Mouse (Mus musculus): ENCODE data around the gene Slc12a1. TPM values are rescaled to one million over a fixed set of nuclear protein-coding genes. Genes with fewer than 3 reads are reported as not detected.

The Slc12a1 gene
- polyA plus RNA-seq, 1 experiment, result 0.01 TPM

- TF ChIP-seq TCF12 (IDR thresholded peaks at IDR 0.05; ENCODE audit: insufficient read depth, poor library complexity, severe bottlenecking) (no peak), POLR2AphosphoS2 (IDR thresholded peaks at IDR 0.05; ENCODE audit: insufficient read length, low read depth) (no peak), USF1 (IDR thresholded peaks at IDR 0.05; ENCODE audit: low read depth) (no peak), CEBPB (IDR thresholded peaks at IDR 0.05; ENCODE audit: insufficient read depth, poor library complexity, severe bottlenecking) (no peak), MYOD1 (IDR thresholded peaks at IDR 0.05; ENCODE audit: control insufficient read depth in 1 of 3, insufficient read length in 2 of 3, low read depth in 2 of 3) (no peak), E2F4 (IDR thresholded peaks at IDR 0.05; ENCODE audit: insufficient read depth) (no peak), TCF3 (IDR thresholded peaks at IDR 0.05; ENCODE audit: insufficient read length, low read depth) (no peak), MYOG (IDR thresholded peaks at IDR 0.05; ENCODE audit: control insufficient read depth in 1 of 3, insufficient read depth in 1 of 3, insufficient read length in 2 of 3, low read depth in 2 of 3) (no peak), SRF (IDR thresholded peaks at IDR 0.05; ENCODE audit: control insufficient read depth, insufficient read length, low read depth) (no peak), MAX (IDR thresholded peaks at IDR 0.05; ENCODE audit: low read depth) (no peak), REST (IDR thresholded peaks at IDR 0.05; ENCODE audit: insufficient read depth, insufficient read length) (no peak)
- H3K79me2 ChIP-seq (ENCODE audit: control insufficient read depth, insufficient read depth), result no peaks in the 10 kb centered on the region
Measured at GRCm38 (mm10) chr2:125155504-125155903, 3.2 kb downstream of the Slc12a1 start.

GRCm38 (mm10) chr2:125162012-125162470 is 9.7 kb downstream of the Slc12a1 start:
- Histone ChIP-seq H3K79me2 (ENCODE audit: control insufficient read depth, insufficient read depth) (no peaks in the 10 kb centered on the region), H3K27me3 (ENCODE audit: control insufficient read depth, insufficient read depth, insufficient read length) (no peaks in the 10 kb centered on the region), H3ac (ENCODE audit: control insufficient read depth, insufficient read length) (no peak overlapping the region), H3K4me3 (no peak overlapping the region), H3K4me2 (ENCODE audit: low read depth) (no peak overlapping the region), H3K36me3 (ENCODE audit: control insufficient read depth, insufficient read depth) (no peaks in the 10 kb centered on the region)
- TF ChIP-seq TCF3 (IDR thresholded peaks at IDR 0.05; ENCODE audit: insufficient read length, low read depth) (no peak), USF1 (IDR thresholded peaks at IDR 0.05; ENCODE audit: low read depth) (no peak), MYOG (IDR thresholded peaks at IDR 0.05; ENCODE audit: control insufficient read depth in 1 of 3, insufficient read depth in 1 of 3, insufficient read length in 2 of 3, low read depth in 2 of 3) (no peak)

More at GRCm38 (mm10) chr2:125155504-125155903, 3.2 kb downstream of the Slc12a1 start:
- Histone ChIP-seq H3K4me2 (ENCODE audit: low read depth) (no peak overlapping the region), H3K36me3 (ENCODE audit: control insufficient read depth, insufficient read depth) (no peaks in the 10 kb centered on the region), H3ac (ENCODE audit: control insufficient read depth, insufficient read length) (no peak overlapping the region), H3K4me3 (no peak overlapping the region), H3K27me3 (ENCODE audit: control insufficient read depth, insufficient read depth, insufficient read length) (no peaks in the 10 kb centered on the region)

GRCm38 (mm10) chr2:125178225-125178798 is 26.0 kb downstream of the Slc12a1 start:
- TF ChIP-seq E2F4 (IDR thresholded peaks at IDR 0.05; ENCODE audit: insufficient read depth), result no peak
- TF ChIP-seq POLR2A (IDR thresholded peaks at IDR 0.05; ENCODE audit: insufficient read length, low read depth), result no peak
- TF ChIP-seq POLR2AphosphoS2 (IDR thresholded peaks at IDR 0.05; ENCODE audit: insufficient read length, low read depth), result no peak
- no peak for TF ChIP-seq SRF (IDR thresholded peaks at IDR 0.05; ENCODE audit: control insufficient read depth, insufficient read length, low read depth)
- no peak for TF ChIP-seq MYOG (IDR thresholded peaks at IDR 0.05; ENCODE audit: control insufficient read depth in 1 of 3, insufficient read depth in 1 of 3, insufficient read length in 2 of 3, low read depth in 2 of 3)
- TF ChIP-seq REST (IDR thresholded peaks at IDR 0.05; ENCODE audit: insufficient read depth, insufficient read length), result no peak
- no peak for TF ChIP-seq MAX (IDR thresholded peaks at IDR 0.05; ENCODE audit: low read depth)
- no peak for TF ChIP-seq MYOD1 (IDR thresholded peaks at IDR 0.05; ENCODE audit: control insufficient read depth in 1 of 3, insufficient read length in 2 of 3, low read depth in 2 of 3)
- no peak for TF ChIP-seq TCF3 (IDR thresholded peaks at IDR 0.05; ENCODE audit: insufficient read length, low read depth)
- no peak for TF ChIP-seq TCF12 (IDR thresholded peaks at IDR 0.05; ENCODE audit: insufficient read depth, poor library complexity, severe bottlenecking)
- no peak for TF ChIP-seq CEBPB (IDR thresholded peaks at IDR 0.05; ENCODE audit: insufficient read depth, poor library complexity, severe bottlenecking)
- TF ChIP-seq USF1 (IDR thresholded peaks at IDR 0.05; ENCODE audit: low read depth), result no peak
- Histone ChIP-seq H3K27me3 (ENCODE audit: control insufficient read depth, insufficient read depth, insufficient read length) (no peaks in the 10 kb centered on the region), H3K36me3 (ENCODE audit: control insufficient read depth, insufficient read depth) (no peaks in the 10 kb centered on the region), H3K4me2 (ENCODE audit: low read depth) (no peak overlapping the region), H3ac (ENCODE audit: control insufficient read depth, insufficient read length) (no peak overlapping the region), H3K4me3 (no peak overlapping the region), H3K79me2 (ENCODE audit: control insufficient read depth, insufficient read depth) (no peaks in the 10 kb centered on the region)

GRCm38 (mm10) chr2:125187904-125188303 is 35.6 kb downstream of the Slc12a1 start:
- no peaks in the 10 kb centered on the region for H3K79me2 ChIP-seq (ENCODE audit: control insufficient read depth, insufficient read depth)
- H3K36me3 ChIP-seq (ENCODE audit: control insufficient read depth, insufficient read depth), result no peaks in the 10 kb centered on the region
- no peak overlapping the region for H3K4me2 ChIP-seq (ENCODE audit: low read depth)
- no peaks in the 10 kb centered on the region for H3K27me3 ChIP-seq (ENCODE audit: control insufficient read depth, insufficient read depth, insufficient read length)
- H3ac ChIP-seq (ENCODE audit: control insufficient read depth, insufficient read length), result no peak overlapping the region
- H3K4me3 ChIP-seq, result no peak overlapping the region
- no peak for TF ChIP-seq REST (IDR thresholded peaks at IDR 0.05; ENCODE audit: insufficient read depth, insufficient read length)
- no peak for TF ChIP-seq TCF3 (IDR thresholded peaks at IDR 0.05; ENCODE audit: insufficient read length, low read depth)
- no peak for TF ChIP-seq MYOG (IDR thresholded peaks at IDR 0.05; ENCODE audit: control insufficient read depth in 1 of 3, insufficient read depth in 1 of 3, insufficient read length in 2 of 3, low read depth in 2 of 3)

- no peak overlapping the region for H3ac ChIP-seq (ENCODE audit: control insufficient read depth, insufficient read length)
- H3K79me2 ChIP-seq (ENCODE audit: control insufficient read depth, insufficient read depth), result no peaks in the 10 kb centered on the region
- no peak overlapping the region for H3K4me3 ChIP-seq
- no peak overlapping the region for H3K4me2 ChIP-seq (ENCODE audit: low read depth)
- H3K27me3 ChIP-seq (ENCODE audit: control insufficient read depth, insufficient read depth, insufficient read length), result no peaks in the 10 kb centered on the region
- TF ChIP-seq TCF3 (IDR thresholded peaks at IDR 0.05; ENCODE audit: insufficient read length, low read depth) (no peak), POLR2A (IDR thresholded peaks at IDR 0.05; ENCODE audit: insufficient read length, low read depth) (no peak), USF1 (IDR thresholded peaks at IDR 0.05; ENCODE audit: low read depth) (no peak), MAX (IDR thresholded peaks at IDR 0.05; ENCODE audit: low read depth) (no peak), MYOG (IDR thresholded peaks at IDR 0.05; ENCODE audit: control insufficient read depth in 1 of 3, insufficient read depth in 1 of 3, insufficient read length in 2 of 3, low read depth in 2 of 3) (no peak), TCF12 (IDR thresholded peaks at IDR 0.05; ENCODE audit: insufficient read depth, poor library complexity, severe bottlenecking) (no peak), E2F4 (IDR thresholded peaks at IDR 0.05; ENCODE audit: insufficient read depth) (no peak), REST (IDR thresholded peaks at IDR 0.05; ENCODE audit: insufficient read depth, insufficient read length) (no peak), CEBPB (IDR thresholded peaks at IDR 0.05; ENCODE audit: insufficient read depth, poor library complexity, severe bottlenecking) (no peak), MYOD1 (IDR thresholded peaks at IDR 0.05; ENCODE audit: control insufficient read depth in 1 of 3, insufficient read length in 2 of 3, low read depth in 2 of 3) (no peak), SRF (IDR thresholded peaks at IDR 0.05; ENCODE audit: control insufficient read depth, insufficient read length, low read depth) (no peak), POLR2AphosphoS2 (IDR thresholded peaks at IDR 0.05; ENCODE audit: insufficient read length, low read depth) (no peak)
- H3K36me3 ChIP-seq (ENCODE audit: control insufficient read depth, insufficient read depth), result no peaks in the 10 kb centered on the region
Measured at GRCm38 (mm10) chr2:125189197-125189596, 36.9 kb downstream of the Slc12a1 start.
